Mouse (Mus musculus): ENCODE results near the gene Tars2. TPM values are rescaled to one million over a fixed set of nuclear protein-coding genes. Genes with fewer than 3 reads are reported as not detected.
A peak's percentile ranks its signal among the peaks of the same experiment; 100 is the strongest.

The Tars2 gene
- polyA plus RNA-seq, 1 experiment from 2014 or later: 41.3 TPM

DNA sequence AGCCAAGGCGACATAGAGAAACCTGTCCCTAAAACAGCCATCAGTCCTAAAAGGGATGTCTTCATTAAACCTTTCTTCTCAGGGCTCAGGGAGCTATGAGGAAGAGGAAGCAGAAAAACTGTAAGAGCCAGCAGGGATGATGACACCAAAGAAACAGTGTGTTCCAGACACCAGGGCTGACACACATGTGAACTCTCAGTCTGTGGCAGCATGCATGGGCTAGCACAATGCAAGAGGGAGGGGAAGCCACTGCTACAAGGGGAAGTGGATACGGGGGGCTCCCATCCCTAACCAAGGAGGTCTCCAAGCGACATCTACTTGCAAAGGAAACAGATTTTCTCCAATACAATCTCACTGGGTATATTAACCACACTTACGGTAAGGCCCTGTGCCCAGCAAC lies 53.7 kb downstream of the Tars2 start:
- no peak overlapping the region for H3K27ac ChIP-seq (replicated peaks in 1 of 2; ENCODE audit: control insufficient read depth in 1 of 2, insufficient read depth in 1 of 2, low read depth in 2 of 2, low read length in 2 of 2)
- no peak for ATAC-seq (ENCODE audit: insufficient number of reproducible peaks, insufficient read depth, low FRiP score, low read depth)
- H3K4me3 ChIP-seq (ENCODE audit: control insufficient read depth in 1 of 2, insufficient read depth in 1 of 2, low read depth in 1 of 2, low read length in 2 of 2): no peak overlapping the region
- no peaks in the 10 kb centered on the region for H3K9me3 ChIP-seq (ENCODE audit: control insufficient read depth, low read length)
- no peaks in the 10 kb centered on the region for H3K36me3 ChIP-seq (ENCODE audit: control insufficient read depth, insufficient read depth, low read length)
- 91% methylated on average over 4 of the region's 4 CpGs for WGBS
- H3K9ac ChIP-seq (ENCODE audit: low read length): no peak overlapping the region
- no peaks in the 10 kb centered on the region for H3K27me3 ChIP-seq (ENCODE audit: control insufficient read depth, insufficient read depth, low read length)
- H3K4me2 ChIP-seq (ENCODE audit: low read length): no peak overlapping the region
- H3K4me1 ChIP-seq (ENCODE audit: control insufficient read depth in 2 of 2, insufficient read depth in 2 of 2, low read length in 2 of 2): peaks cover 5 to 13% of the 10 kb centered on the region in 2 experiments

DNA sequence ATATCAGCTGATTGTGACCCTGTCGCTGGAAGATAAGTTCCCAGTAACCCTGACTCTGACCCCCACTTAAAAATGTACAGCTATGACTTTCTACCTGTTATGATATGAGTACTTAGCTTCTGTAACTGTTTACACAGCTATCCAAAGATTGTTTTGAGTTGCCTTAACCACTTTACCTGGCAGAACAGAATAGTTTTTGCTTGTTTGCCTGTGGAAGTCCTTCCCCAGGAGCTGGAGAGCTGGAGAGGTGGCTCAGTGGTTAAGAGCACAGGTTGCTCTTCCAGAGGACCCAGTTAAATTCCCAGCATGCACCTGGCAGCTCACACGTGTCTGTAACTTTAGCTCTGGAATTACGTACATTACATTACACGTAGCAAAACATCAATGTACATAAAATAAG lies 55.4 kb downstream of the Tars2 start:
- Histone ChIP-seq H3K9me3 (ENCODE audit: control insufficient read depth, low read length) (no peaks in the 10 kb centered on the region), H3K4me1 (ENCODE audit: control insufficient read depth in 2 of 2, insufficient read depth in 2 of 2, low read length in 2 of 2) (peaks cover 8 to 28% of the 10 kb centered on the region in 2 experiments), H3K9ac (ENCODE audit: low read length) (no peak overlapping the region), H3K36me3 (ENCODE audit: control insufficient read depth, insufficient read depth, low read length) (no peaks in the 10 kb centered on the region), H3K27ac (replicated peaks in 1 of 2; ENCODE audit: control insufficient read depth in 1 of 2, insufficient read depth in 1 of 2, low read depth in 2 of 2, low read length in 2 of 2) (no peak overlapping the region), H3K27me3 (ENCODE audit: control insufficient read depth, insufficient read depth, low read length) (no peaks in the 10 kb centered on the region), H3K4me3 (ENCODE audit: control insufficient read depth in 1 of 2, insufficient read depth in 1 of 2, low read depth in 1 of 2, low read length in 2 of 2) (no peak overlapping the region), H3K4me2 (ENCODE audit: low read length) (no peak overlapping the region)
- no peak for ATAC-seq (ENCODE audit: insufficient number of reproducible peaks, insufficient read depth, low FRiP score, low read depth)
- 84% methylated on average over 4 of the region's 4 CpGs for WGBS

DNA sequence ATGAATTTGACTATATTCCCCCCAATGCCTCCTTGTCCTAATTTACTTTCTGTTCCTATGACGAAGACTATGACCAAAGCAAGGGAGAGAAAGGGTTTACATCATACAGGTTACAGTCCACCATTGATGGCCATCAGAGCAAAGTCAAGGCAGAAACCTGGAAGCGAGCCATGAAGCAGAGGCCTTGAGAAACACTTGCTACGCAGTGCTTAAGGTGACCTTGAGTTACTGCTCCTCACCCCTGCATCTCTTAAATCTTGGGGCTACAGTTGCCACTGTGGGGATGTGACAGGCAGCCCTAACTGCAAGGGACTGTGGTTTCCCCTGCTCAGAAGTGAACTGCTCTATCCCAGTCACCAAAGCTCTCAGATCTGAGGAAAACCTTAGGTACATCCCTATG lies 56.7 kb downstream of the Tars2 start:
- 92% methylated on average over 3 of the region's 3 CpGs for WGBS
- no peak overlapping the region for H3K27ac ChIP-seq (replicated peaks in 1 of 2; ENCODE audit: control insufficient read depth in 1 of 2, insufficient read depth in 1 of 2, low read depth in 2 of 2, low read length in 2 of 2)
- H3K27me3 ChIP-seq (ENCODE audit: control insufficient read depth, insufficient read depth, low read length): no peaks in the 10 kb centered on the region
- H3K4me1 ChIP-seq (ENCODE audit: control insufficient read depth in 2 of 2, insufficient read depth in 2 of 2, low read length in 2 of 2): peaks cover 8 to 28% of the 10 kb centered on the region in 2 experiments
- no peak overlapping the region for H3K4me3 ChIP-seq (ENCODE audit: control insufficient read depth in 1 of 2, insufficient read depth in 1 of 2, low read depth in 1 of 2, low read length in 2 of 2)
- H3K9me3 ChIP-seq (ENCODE audit: control insufficient read depth, low read length): no peaks in the 10 kb centered on the region
- no peak for ATAC-seq (ENCODE audit: insufficient number of reproducible peaks, insufficient read depth, low FRiP score, low read depth)
- H3K9ac ChIP-seq (ENCODE audit: low read length): no peak overlapping the region
- no peak overlapping the region for H3K4me2 ChIP-seq (ENCODE audit: low read length)
- H3K36me3 ChIP-seq (ENCODE audit: control insufficient read depth, insufficient read depth, low read length): no peaks in the 10 kb centered on the region

GRCm38 (mm10) chr3:95701877-95702540 lies 58.0 kb downstream of the Tars2 start:
- Histone ChIP-seq H3K4me1 (ENCODE audit: control insufficient read depth in 2 of 2, insufficient read depth in 2 of 2, low read length in 2 of 2) (peaks cover 8 to 28% of the 10 kb centered on the region in 2 experiments), H3K27ac (replicated peaks in 1 of 2; ENCODE audit: control insufficient read depth in 1 of 2, insufficient read depth in 1 of 2, low read depth in 2 of 2, low read length in 2 of 2) (peak overlapping the region; percentile 58 to 78; a peak in 3 of 4 replicates), H3K4me3 (ENCODE audit: control insufficient read depth in 1 of 2, insufficient read depth in 1 of 2, low read depth in 1 of 2, low read length in 2 of 2) (peak overlapping the region; percentile 28 to 36), H3K9ac (ENCODE audit: low read length) (peak overlapping the region; percentile 76), H3K36me3 (ENCODE audit: control insufficient read depth, insufficient read depth, low read length) (no peaks in the 10 kb centered on the region), H3K27me3 (ENCODE audit: control insufficient read depth, insufficient read depth, low read length) (no peaks in the 10 kb centered on the region), H3K4me2 (ENCODE audit: low read length) (peak overlapping the region; percentile 79), H3K9me3 (ENCODE audit: control insufficient read depth, low read length) (no peaks in the 10 kb centered on the region)
- WGBS: 7% methylated on average over 24 of the region's 24 CpGs
- peak; percentile 82 for ATAC-seq (ENCODE audit: insufficient number of reproducible peaks, insufficient read depth, low FRiP score, low read depth)

- ATAC-seq (ENCODE audit: insufficient number of reproducible peaks, insufficient read depth, low FRiP score, low read depth): no peak
- peaks cover 15 to 36% of the 10 kb centered on the region in 2 experiments for H3K4me1 ChIP-seq (ENCODE audit: control insufficient read depth in 2 of 2, insufficient read depth in 2 of 2, low read length in 2 of 2)
- H3K4me2 ChIP-seq (ENCODE audit: low read length): no peak overlapping the region
- H3K27ac ChIP-seq (replicated peaks in 1 of 2; ENCODE audit: control insufficient read depth in 1 of 2, insufficient read depth in 1 of 2, low read depth in 2 of 2, low read length in 2 of 2): peak overlapping the region in 1 of 2 experiments; percentile 78; a peak in 1 of 4 replicates
- no peaks in the 10 kb centered on the region for H3K36me3 ChIP-seq (ENCODE audit: control insufficient read depth, insufficient read depth, low read length)
- H3K9me3 ChIP-seq (ENCODE audit: control insufficient read depth, low read length): no peaks in the 10 kb centered on the region
- no peak overlapping the region for H3K9ac ChIP-seq (ENCODE audit: low read length)
- no peak overlapping the region for H3K4me3 ChIP-seq (ENCODE audit: control insufficient read depth in 1 of 2, insufficient read depth in 1 of 2, low read depth in 1 of 2, low read length in 2 of 2)
- H3K27me3 ChIP-seq (ENCODE audit: control insufficient read depth, insufficient read depth, low read length): no peaks in the 10 kb centered on the region
- 66% methylated on average over 2 of the region's 2 CpGs for WGBS
These were observed 58.9 kb downstream of the Tars2 start for GRCm38 (mm10) chr3:95701085-95701484.

DNA sequence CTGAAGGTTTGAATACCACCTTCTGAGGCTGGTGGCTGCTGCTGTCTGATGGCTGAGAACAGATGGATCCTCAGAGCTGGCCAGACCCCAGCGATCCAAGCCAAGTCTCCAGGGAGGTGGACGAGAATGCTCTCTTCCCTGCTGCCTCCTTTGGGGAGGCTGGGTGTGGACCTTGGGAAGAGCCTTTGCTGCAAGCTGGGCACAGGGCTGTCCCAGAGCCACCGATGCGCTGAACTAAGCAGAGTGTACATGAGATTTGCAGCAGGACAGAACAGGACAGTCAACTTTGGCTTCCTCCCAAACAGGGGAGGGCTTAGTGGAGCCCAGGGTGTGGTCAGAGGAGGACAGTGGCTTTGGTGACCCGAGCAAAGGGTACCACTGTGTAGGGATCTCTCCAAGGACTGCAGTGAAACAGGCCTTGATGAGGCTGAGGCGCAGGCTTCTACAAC lies 59.7 kb downstream of the Tars2 start:
- WGBS: 65% methylated on average over 6 of the region's 6 CpGs

DNA sequence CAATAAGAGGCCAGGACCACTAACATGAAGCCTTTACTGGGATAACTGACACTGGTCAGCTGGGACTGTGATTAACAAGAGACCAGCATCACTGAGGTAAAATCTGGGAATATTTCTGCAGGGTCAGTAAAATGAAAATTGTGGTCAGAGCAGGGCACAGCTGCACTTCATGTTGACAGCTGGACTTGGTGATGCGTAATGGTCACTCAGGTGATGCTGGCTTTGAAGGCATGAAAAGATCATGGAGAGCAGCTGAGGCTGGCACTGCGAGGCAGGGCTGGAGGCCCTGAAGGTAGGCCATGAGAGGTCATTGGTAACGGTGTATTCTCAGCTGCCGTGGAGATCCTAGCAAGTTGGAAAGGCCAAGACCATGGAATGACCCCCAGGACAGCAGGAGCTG lies 61.7 kb downstream of the Tars2 start:
- Histone ChIP-seq H3K27ac (replicated peaks in 1 of 2; ENCODE audit: control insufficient read depth in 1 of 2, insufficient read depth in 1 of 2, low read depth in 2 of 2, low read length in 2 of 2) (no peak overlapping the region), H3K4me1 (ENCODE audit: control insufficient read depth in 2 of 2, insufficient read depth in 2 of 2, low read length in 2 of 2) (peaks cover 38 to 64% of the 10 kb centered on the region in 2 experiments)
- no peak for ATAC-seq (ENCODE audit: insufficient number of reproducible peaks, insufficient read depth, low FRiP score, low read depth)

More for the DNA sequence above, 59.7 kb downstream of the Tars2 start:
- no peaks in the 10 kb centered on the region for H3K9me3 ChIP-seq (ENCODE audit: control insufficient read depth, low read length)
- ATAC-seq (ENCODE audit: insufficient number of reproducible peaks, insufficient read depth, low FRiP score, low read depth): no peak
- no peaks in the 10 kb centered on the region for H3K36me3 ChIP-seq (ENCODE audit: control insufficient read depth, insufficient read depth, low read length)
- no peak overlapping the region for H3K27ac ChIP-seq (replicated peaks in 1 of 2; ENCODE audit: control insufficient read depth in 1 of 2, insufficient read depth in 1 of 2, low read depth in 2 of 2, low read length in 2 of 2)
- H3K27me3 ChIP-seq (ENCODE audit: control insufficient read depth, insufficient read depth, low read length): no peaks in the 10 kb centered on the region
- H3K4me2 ChIP-seq (ENCODE audit: low read length): no peak overlapping the region
- H3K4me3 ChIP-seq (ENCODE audit: control insufficient read depth in 1 of 2, insufficient read depth in 1 of 2, low read depth in 1 of 2, low read length in 2 of 2): no peak overlapping the region
- H3K4me1 ChIP-seq (ENCODE audit: control insufficient read depth in 2 of 2, insufficient read depth in 2 of 2, low read length in 2 of 2): peaks cover 23 to 44% of the 10 kb centered on the region in 2 experiments
- peak overlapping the region; percentile 21; the same call in 1 of the 2 replicates for H3K9ac ChIP-seq (ENCODE audit: low read length)

More for the DNA sequence above, 61.7 kb downstream of the Tars2 start:
- no peaks in the 10 kb centered on the region for H3K9me3 ChIP-seq (ENCODE audit: control insufficient read depth, low read length)
- no peak overlapping the region for H3K4me3 ChIP-seq (ENCODE audit: control insufficient read depth in 1 of 2, insufficient read depth in 1 of 2, low read depth in 1 of 2, low read length in 2 of 2)
- no peaks in the 10 kb centered on the region for H3K36me3 ChIP-seq (ENCODE audit: control insufficient read depth, insufficient read depth, low read length)
- no peaks in the 10 kb centered on the region for H3K27me3 ChIP-seq (ENCODE audit: control insufficient read depth, insufficient read depth, low read length)
- no peak overlapping the region for H3K9ac ChIP-seq (ENCODE audit: low read length)
- WGBS: 95% methylated on average over 4 of the region's 4 CpGs
- H3K4me2 ChIP-seq (ENCODE audit: low read length): no peak overlapping the region

Measured in heart, embryonic 14.5 days (tissue).